Mouse (Mus musculus): ENCODE data around the gene Cebpg. TPM values are rescaled to one million over a fixed set of nuclear protein-coding genes. Genes with fewer than 3 reads are reported as not detected.
A peak's percentile ranks its signal among the peaks of the same experiment; 100 is the strongest.

Cebpg gene
- polyA plus RNA-seq, 1 experiment from 2014 or later = 45.7 TPM

DNA sequence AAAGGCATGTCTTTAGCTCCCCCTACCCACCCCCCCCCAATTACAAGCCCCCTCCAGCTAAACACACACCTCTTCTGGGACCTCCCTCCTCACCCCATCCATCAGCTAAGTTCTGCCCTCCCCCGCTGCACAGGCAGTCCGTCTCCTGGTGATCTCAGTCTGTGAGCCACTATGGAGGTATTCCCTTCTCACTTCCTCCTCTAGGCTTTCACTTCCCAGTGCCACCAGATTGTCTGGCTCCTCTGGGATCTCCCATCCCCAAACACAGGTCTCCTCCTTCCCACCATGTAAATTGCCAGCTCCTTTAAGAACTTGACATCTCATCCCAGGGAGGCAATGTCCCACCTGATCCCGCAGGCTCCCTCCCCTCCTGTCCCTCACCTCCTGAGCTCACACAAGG lies 9.6 kb upstream of the Cebpg start:
- no peak for DNase-seq (ENCODE audit: low spot score)
- H3K36me3 ChIP-seq = no peaks in the 10 kb centered on the region
- no peak overlapping the region for H3K4me3 ChIP-seq
- no peaks in the 10 kb centered on the region for H3K27me3 ChIP-seq (ENCODE audit: low read depth, poor library complexity, severe bottlenecking)
- peaks cover 16% of the 10 kb centered on the region for H3K4me1 ChIP-seq
- WGBS = 76% methylated on average over 3 of the region's 3 CpGs
- no peak overlapping the region for H3K27ac ChIP-seq (replicated peaks)
- peaks cover 6% of the 10 kb centered on the region; the same call in 1 of the 2 replicates for H3K9me3 ChIP-seq (replicated peaks)

DNA sequence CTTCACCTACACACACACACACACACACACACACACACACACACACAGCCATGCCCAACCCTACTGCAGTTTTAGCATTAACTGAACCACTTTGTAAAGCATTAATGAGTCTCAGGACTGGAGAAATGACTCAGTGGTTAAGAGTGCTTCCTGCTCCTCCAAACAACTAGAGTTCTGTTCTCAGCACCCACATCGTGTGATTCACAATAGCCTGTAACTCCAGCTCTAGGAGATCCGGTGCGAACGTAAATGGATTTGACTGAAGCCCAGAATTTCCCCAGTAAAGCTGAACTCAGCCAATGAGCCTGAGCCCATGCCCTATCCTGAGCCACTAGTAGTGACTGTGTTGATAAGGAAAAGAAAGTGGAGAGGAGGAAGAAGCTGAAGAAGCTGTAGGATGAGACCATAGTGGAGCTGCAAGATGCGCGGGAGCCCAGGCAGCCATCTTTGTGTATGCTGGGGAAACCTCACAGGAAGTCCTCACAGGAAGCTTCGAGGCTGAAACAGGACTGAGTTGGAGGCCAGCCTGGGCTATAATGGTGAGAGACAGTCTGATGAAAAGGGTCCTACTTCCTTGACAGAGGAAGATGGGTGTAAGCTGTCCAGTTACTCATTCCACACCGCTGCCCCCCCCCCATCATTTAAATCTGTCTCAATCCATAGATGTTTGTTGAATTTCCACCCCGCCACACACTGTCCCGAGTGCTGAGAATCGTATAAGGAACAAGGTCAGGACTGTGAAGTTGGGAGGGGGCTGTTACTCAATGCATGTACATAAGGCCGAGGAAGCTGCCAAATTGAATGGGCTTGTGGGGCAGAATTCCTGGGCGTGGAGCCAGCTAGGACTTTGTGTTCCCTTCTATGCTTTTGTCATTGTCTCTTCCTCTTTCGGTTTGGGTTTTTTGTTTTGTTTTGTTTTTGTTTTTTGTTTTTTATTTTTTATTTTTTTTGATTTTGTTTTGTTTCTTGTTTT lies 8.2 kb upstream of the Cebpg start:
- H3K4me3 ChIP-seq = no peak overlapping the region
- no peak for DNase-seq (ENCODE audit: low spot score)
- WGBS = 84% methylated on average over 14 of the region's 14 CpGs
- H3K9me3 ChIP-seq (replicated peaks) = peaks cover 6% of the 10 kb centered on the region; the same call in 1 of the 2 replicates
- no peaks in the 10 kb centered on the region for H3K27me3 ChIP-seq (ENCODE audit: low read depth, poor library complexity, severe bottlenecking)
- H3K36me3 ChIP-seq = no peaks in the 10 kb centered on the region
- H3K4me1 ChIP-seq = peaks cover 16% of the 10 kb centered on the region
- H3K27ac ChIP-seq (replicated peaks) = no peak overlapping the region

DNA sequence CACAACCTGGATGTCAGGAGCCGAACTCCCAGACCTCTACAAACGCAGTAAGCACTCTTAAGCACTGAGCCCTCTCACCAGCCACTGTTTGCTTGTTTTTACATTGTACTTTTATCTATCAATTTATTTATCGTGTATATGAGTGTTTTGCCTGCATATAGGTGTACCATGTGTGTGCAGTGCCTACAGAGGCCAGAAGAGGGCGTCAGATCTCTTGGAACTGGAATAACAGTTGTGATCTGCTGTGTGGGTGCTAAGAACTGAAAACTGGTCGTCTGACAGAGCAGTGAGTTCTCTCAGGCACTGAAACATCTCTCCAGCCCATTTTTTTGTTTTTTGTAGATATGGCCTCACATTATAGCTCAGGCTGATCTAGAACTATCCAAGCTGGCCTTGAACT lies 3.1 kb upstream of the Cebpg start:
- Histone ChIP-seq H3K9me3 (replicated peaks) (no peaks in the 10 kb centered on the region), H3K27ac (replicated peaks) (no peak overlapping the region), H3K4me1 (peaks cover 18% of the 10 kb centered on the region), H3K36me3 (no peaks in the 10 kb centered on the region), H3K27me3 (ENCODE audit: low read depth, poor library complexity, severe bottlenecking) (peaks cover 7% of the 10 kb centered on the region; the same call in 1 of the 2 replicates), H3K4me3 (no peak overlapping the region)
- no peak for DNase-seq (ENCODE audit: low spot score)
- 74% methylated on average over 5 of the region's 5 CpGs for WGBS

- DNase-seq (ENCODE audit: low spot score) = no peak
- Histone ChIP-seq H3K4me3 (no peak overlapping the region), H3K9me3 (replicated peaks) (no peaks in the 10 kb centered on the region), H3K27ac (replicated peaks) (no peak overlapping the region), H3K4me1 (peaks cover 22% of the 10 kb centered on the region), H3K27me3 (ENCODE audit: low read depth, poor library complexity, severe bottlenecking) (peaks cover 7% of the 10 kb centered on the region; the same call in 1 of the 2 replicates), H3K36me3 (no peaks in the 10 kb centered on the region; the same call in 1 of the 2 replicates)
- WGBS = 78% methylated on average over 1 of the region's 1 CpGs
Observed at GRCm38 (mm10) chr7:35058329-35058728, 2.0 kb upstream of the Cebpg start.

GRCm38 (mm10) chr7:35057569-35057968 lies 1.2 kb upstream of the Cebpg start:
- no peak for DNase-seq (ENCODE audit: low spot score)
- Histone ChIP-seq H3K4me1 (peaks cover 22% of the 10 kb centered on the region), H3K36me3 (peaks cover 7% of the 10 kb centered on the region; the same call in 1 of the 2 replicates), H3K27me3 (ENCODE audit: low read depth, poor library complexity, severe bottlenecking) (peaks cover 7% of the 10 kb centered on the region; the same call in 1 of the 2 replicates), H3K27ac (replicated peaks) (no peak overlapping the region), H3K9me3 (replicated peaks) (no peaks in the 10 kb centered on the region), H3K4me3 (no peak overlapping the region)
- whole genome bisulfite sequencing = 87% methylated on average over 4 of the region's 4 CpGs

DNA sequence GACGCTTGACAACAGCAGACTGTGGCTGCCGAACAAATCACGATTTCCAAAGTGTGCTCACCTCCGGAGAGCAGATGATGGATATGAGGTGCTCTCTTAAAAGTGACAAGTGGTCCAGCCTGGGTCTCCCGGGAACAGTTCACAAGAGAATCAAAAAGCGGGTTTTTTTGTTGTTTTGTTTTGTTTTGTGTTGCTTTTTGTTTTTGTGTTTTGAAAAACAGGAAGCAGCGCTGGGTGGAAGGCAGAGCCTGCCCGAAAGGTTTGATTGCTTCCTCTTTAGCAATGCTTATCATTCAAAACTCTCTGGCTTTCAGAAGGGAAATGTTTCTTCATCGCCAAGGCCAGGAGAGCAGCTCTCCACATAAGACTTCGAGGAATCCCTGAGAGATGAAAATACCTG lies 626 bp upstream of the Cebpg start:
- peak overlapping the region; percentile 96 for H3K27ac ChIP-seq (replicated peaks)
- no peaks in the 10 kb centered on the region for H3K9me3 ChIP-seq (replicated peaks)
- H3K4me1 ChIP-seq = peaks cover 22% of the 10 kb centered on the region
- no peak for DNase-seq (ENCODE audit: low spot score)
- 35% methylated on average over 10 of the region's 10 CpGs for WGBS
- H3K4me3 ChIP-seq = peak overlapping the region; percentile 98
- H3K36me3 ChIP-seq = peaks cover 9% of the 10 kb centered on the region; the same call in 1 of the 2 replicates
- H3K27me3 ChIP-seq (ENCODE audit: low read depth, poor library complexity, severe bottlenecking) = peaks cover 7% of the 10 kb centered on the region; the same call in 1 of the 2 replicates

DNA sequence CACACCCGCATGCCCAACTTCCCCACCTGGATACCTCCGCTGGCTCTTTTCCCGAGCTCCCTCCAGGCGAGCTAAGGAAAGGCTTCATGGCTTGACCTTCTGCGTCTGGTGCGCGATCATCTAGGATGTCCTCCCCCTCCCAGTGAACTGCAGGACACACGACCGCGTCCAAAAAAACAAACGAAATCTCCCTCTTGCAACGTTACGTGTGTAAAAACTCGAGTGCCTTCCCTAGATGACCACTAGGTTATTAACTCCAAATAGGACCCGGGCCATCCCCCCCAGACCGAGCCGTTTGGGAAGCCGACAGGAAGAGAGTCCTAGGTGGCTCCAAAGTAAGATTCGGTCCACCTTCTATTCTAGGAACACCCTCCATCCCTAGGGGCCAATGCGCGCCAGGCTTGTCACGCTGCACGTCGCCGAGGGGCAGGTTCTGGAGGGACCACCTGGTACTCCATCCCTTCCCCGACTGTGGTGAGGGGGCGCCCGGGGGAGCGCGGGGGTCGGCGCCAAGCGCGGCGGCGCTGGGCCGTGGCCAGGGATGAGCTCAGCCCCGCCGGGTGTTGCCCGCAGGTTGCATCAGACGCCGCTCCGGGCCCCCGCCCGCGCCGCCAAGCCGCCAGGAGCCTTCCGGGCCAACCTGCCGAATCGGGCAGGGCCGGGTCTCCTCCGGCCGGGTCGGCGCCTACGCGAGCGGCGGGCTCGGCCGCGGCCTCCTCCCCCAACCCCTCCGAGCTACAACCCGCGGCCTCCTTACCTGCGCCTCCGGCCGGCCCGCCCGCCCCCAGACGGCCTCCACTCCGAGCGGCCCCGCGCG lies 546 bp downstream of the Cebpg start:
- H3K4me3 ChIP-seq = peak overlapping the region; percentile 98
- H3K4me1 ChIP-seq = peaks cover 22% of the 10 kb centered on the region
- under 1% methylated on average over 77 of the region's 77 CpGs for WGBS
- peaks cover 15% of the 10 kb centered on the region for H3K36me3 ChIP-seq
- H3K27ac ChIP-seq (replicated peaks) = peak overlapping the region; percentile 96
- H3K9me3 ChIP-seq (replicated peaks) = no peaks in the 10 kb centered on the region
- H3K27me3 ChIP-seq (ENCODE audit: low read depth, poor library complexity, severe bottlenecking) = peaks cover 7% of the 10 kb centered on the region; the same call in 1 of the 2 replicates
- peak; percentile 62 for DNase-seq (ENCODE audit: low spot score)

DNA sequence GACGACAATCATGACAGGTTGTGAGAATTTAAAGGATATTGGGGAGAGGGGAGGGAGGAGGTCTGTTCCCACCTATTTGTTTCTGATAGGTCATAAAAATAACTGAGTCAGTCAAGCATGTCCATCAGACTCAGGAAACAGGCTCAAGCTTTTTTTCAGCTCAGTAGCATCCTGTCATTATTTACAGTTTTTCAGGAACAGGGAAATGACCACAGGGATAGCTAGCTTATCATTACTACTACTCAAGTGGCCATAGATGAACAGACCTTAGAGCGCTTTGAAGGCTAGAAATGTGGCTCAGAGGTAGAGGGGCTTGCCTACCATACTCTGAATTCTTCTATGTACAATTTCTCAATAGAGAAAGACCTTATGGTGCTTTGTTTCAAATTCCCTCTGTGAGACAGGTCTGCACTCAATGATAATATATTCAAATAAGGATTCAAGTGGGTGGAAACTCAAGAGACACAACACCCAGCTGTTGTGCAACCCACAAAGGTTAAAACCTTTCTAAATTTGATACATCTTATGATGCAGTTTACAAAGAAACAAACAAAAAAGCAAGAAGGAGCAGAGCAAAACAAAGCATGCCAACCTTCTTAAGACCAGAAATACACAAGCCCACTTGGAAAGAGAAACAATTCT lies 1.3 kb downstream of the Cebpg start:
- Histone ChIP-seq H3K27ac (replicated peaks) (peak overlapping the region; percentile 96), H3K4me1 (peaks cover 22% of the 10 kb centered on the region), H3K27me3 (ENCODE audit: low read depth, poor library complexity, severe bottlenecking) (peaks cover 7% of the 10 kb centered on the region; the same call in 1 of the 2 replicates), H3K4me3 (peak overlapping the region; percentile 98), H3K9me3 (replicated peaks) (no peaks in the 10 kb centered on the region), H3K36me3 (peaks cover 22% of the 10 kb centered on the region)
- no peak for DNase-seq (ENCODE audit: low spot score)
- 70% methylated on average over 2 of the region's 2 CpGs for WGBS

DNA sequence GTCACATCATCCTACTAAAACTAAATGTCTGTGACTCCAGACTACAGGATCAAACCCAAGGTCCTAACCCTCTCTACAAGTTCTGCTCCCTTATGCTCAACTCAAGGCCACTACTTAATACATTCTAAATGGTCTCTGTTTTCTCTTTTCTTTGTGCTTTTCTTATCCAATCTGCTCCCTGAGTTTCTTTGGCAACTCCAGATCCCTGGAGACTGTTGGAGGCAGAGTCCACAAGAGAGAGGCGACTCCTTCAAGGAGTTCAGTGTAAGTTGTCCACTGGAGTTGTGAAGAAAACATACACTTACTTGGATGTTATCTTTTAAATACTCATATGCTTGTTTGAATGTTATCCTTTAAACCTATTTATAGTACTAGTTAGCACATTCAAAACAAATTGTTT lies 2.1 kb downstream of the Cebpg start:
- DNase-seq (ENCODE audit: low spot score) = no peak
- peaks cover 7% of the 10 kb centered on the region; the same call in 1 of the 2 replicates for H3K27me3 ChIP-seq (ENCODE audit: low read depth, poor library complexity, severe bottlenecking)
- H3K27ac ChIP-seq (replicated peaks) = no peak overlapping the region
- no peak overlapping the region for H3K4me3 ChIP-seq
- no peaks in the 10 kb centered on the region for H3K9me3 ChIP-seq (replicated peaks)
- peaks cover 22% of the 10 kb centered on the region for H3K4me1 ChIP-seq
- WGBS = 93% methylated on average over 1 of the region's 1 CpGs
- peaks cover 30% of the 10 kb centered on the region for H3K36me3 ChIP-seq

DNA sequence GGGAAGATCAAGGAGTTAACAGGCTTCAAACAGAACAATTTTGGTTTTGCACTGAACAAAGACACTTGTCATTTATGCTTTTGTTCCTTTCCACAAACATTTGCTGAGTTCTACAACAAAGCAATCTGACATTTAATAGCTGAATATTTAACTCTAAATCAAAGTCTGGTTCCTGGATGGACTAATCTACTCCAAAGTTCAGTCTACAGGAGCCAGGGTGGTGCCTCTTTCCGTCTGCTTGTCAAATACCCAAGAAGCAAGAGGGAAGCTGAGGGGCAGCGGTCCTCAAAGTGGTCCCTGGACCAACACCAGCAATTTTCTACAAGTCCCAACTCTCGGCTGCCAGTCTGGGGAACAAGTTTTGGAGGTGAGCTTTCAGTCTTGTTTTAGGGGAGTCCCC lies 3.2 kb downstream of the Cebpg start:
- H3K9me3 ChIP-seq (replicated peaks) = no peaks in the 10 kb centered on the region
- WGBS = 88% methylated on average over 3 of the region's 3 CpGs
- H3K4me3 ChIP-seq = no peak overlapping the region
- peaks cover 40% of the 10 kb centered on the region for H3K36me3 ChIP-seq
- peaks cover 22% of the 10 kb centered on the region for H3K4me1 ChIP-seq
- DNase-seq (ENCODE audit: low spot score) = no peak
- no peak overlapping the region for H3K27ac ChIP-seq (replicated peaks)
- peaks cover 7% of the 10 kb centered on the region; the same call in 1 of the 2 replicates for H3K27me3 ChIP-seq (ENCODE audit: low read depth, poor library complexity, severe bottlenecking)

GRCm38 (mm10) chr7:35050540-35050939 lies 5.8 kb downstream of the Cebpg start:
- peaks cover 61% of the 10 kb centered on the region for H3K36me3 ChIP-seq
- WGBS = 95% methylated on average over 12 of the region's 12 CpGs

GRCm38 (mm10) chr7:35046091-35046490 lies 10.3 kb downstream of the Cebpg start:
- H3K27me3 ChIP-seq (ENCODE audit: low read depth, poor library complexity, severe bottlenecking) = no peaks in the 10 kb centered on the region
- no peaks in the 10 kb centered on the region for H3K9me3 ChIP-seq (replicated peaks)
- no peak overlapping the region for H3K27ac ChIP-seq (replicated peaks)
- DNase-seq (ENCODE audit: low spot score) = no peak
- no peak overlapping the region for H3K4me3 ChIP-seq
- no peaks in the 10 kb centered on the region for H3K4me1 ChIP-seq
- WGBS = 93% methylated on average over 4 of the region's 4 CpGs
- H3K36me3 ChIP-seq = peaks cover 90% of the 10 kb centered on the region

More at GRCm38 (mm10) chr7:35050540-35050939, 5.8 kb downstream of the Cebpg start:
- no peak overlapping the region for H3K4me3 ChIP-seq
- DNase-seq (ENCODE audit: low spot score) = no peak
- H3K9me3 ChIP-seq (replicated peaks) = no peaks in the 10 kb centered on the region
- H3K27ac ChIP-seq (replicated peaks) = no peak overlapping the region
- H3K27me3 ChIP-seq (ENCODE audit: low read depth, poor library complexity, severe bottlenecking) = no peaks in the 10 kb centered on the region
- peaks cover 15% of the 10 kb centered on the region for H3K4me1 ChIP-seq

Measured in midbrain, embryonic 10.5 days (tissue).